Mouse (Mus musculus) megakaryocyte, adult 5-6 weeks (primary cell): ENCODE data around the gene Dnajb6. TPM values are rescaled to one million over a fixed set of nuclear protein-coding genes. Genes with fewer than 3 reads are reported as not detected.
A peak's percentile ranks its signal among the peaks of the same experiment; 100 is the strongest.

Experiments used
- ATAC-seq: 2 replicates; pipeline ENCODE4 v1.8.0; 2016; ENCODE audit warnings: mild to moderate bottlenecking, inconsistent platforms; ENCODE audit not compliant: poor library complexity, severe bottlenecking
- total RNA-seq, 2 experiments: library from RNA; stranded (forward) in 1 of 2; stranded (reverse) in 1 of 2; fragments of 153-499, 151-499 nt in 1 of 2; fragments of 221-1000, 200-1000 nt in 1 of 2; gene quantifications; 2 replicates each; pipeline versions ENCODE4 v1.2.3 to v1.2.4; 2015 to 2017

The Dnajb6 gene
- total RNA-seq, 2 experiments from 2014 or later: 161 to 169 TPM

DNA sequence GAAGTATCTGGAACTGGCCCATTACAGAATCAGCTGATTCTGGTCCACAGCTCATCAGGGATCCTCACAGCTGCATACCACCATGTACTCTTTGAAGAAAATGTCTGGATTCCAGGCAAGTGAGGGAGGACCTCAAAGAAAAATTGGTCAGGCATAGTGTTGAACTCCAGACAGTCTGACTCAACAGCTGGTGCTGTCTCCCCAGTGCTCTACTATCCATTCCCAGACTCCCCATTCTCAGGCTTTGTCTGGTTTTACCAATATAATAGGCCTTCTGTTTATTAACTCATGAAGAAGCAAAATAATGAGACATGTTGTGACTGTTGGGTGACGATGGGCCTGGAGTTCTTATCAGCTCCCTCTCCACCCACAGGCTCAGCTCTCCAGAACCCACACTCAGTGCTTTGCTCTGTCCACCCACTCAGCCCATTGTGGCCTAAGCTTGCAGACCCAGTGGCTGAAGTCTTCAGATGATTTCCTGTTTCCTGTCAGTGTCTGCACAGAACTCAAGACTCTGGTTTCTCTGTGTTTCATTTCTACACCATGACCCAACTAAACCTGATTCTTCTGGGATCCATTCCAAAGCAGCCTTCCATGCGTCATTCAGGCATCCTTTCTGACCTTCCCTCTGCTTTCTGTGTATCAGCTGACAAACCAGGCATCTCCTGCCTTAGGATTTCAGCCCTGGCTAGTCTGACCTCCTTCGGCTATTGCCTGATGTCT is 107.1 kb downstream of the Dnajb6 start:
- no peak for ATAC-seq

DNA sequence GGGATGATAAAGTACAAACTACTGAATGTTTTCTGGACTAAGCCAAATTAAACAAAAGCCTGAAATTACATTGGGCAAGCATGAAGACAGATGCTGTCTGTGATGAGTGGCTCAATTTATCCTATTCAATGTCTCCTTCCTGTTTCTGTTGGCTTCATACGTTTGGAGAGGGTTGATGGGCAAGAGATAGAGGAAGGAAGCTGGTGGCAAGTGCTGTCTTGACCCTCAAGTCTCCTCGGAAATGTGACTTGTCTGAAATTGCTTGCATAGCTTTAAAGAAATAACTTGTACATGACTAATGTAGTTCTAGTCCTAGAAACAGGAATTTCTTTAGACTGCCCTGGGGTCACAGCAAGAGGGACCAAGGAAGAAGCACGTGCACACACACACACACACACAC is 109.5 kb downstream of the Dnajb6 start:
- peak; percentile 94 for ATAC-seq

GRCm38 (mm10) chr5:29847494-29847893 is 112.0 kb downstream of the Dnajb6 start:
- no peak for ATAC-seq

DNA sequence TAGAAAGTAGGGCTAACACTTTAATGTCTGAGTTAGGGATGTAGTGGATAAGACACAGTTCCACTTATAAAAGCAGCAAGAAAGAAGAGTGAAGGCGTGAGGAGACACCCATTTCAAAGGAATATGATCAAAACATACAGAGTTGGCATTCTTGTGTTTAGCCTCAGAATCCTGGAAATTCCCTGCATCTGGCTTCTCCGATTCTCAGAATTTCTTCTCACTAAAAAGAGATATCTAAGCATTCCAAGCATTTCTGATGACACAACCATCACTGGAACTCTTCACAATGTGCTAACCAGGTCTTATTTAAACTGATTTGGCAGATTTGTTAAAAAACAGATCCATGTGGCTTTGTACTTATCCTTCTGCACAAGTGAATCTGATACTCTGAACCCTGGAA is 112.6 kb downstream of the Dnajb6 start:
- ATAC-seq: no peak

GRCm38 (mm10) chr5:29852376-29852775 is 116.9 kb downstream of the Dnajb6 start:
- no peak for ATAC-seq

GRCm38 (mm10) chr5:29853035-29853434 is 117.5 kb downstream of the Dnajb6 start:
- peak; percentile 70 for ATAC-seq

GRCm38 (mm10) chr5:29854376-29854775 is 118.9 kb downstream of the Dnajb6 start:
- ATAC-seq: peak; percentile 88

DNA sequence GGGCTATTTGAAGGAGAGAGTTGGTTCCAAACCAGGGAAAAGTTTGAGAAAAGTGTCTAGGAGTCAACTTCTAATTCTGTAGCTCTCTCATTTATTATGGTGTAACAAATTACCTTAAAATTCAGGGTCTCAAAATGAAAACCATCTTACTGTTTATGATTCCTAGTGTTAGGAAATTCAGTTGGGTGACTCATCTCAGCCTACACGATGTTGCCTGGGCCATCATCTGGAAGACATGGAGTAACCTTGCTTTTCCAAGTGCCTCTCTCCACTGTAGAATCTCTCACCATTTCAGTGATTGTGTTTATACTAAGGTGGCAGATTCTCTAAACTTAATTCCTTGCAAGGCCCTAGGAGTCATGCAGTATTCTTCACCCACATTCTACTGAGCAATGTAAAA is 119.5 kb downstream of the Dnajb6 start:
- ATAC-seq: no peak

DNA sequence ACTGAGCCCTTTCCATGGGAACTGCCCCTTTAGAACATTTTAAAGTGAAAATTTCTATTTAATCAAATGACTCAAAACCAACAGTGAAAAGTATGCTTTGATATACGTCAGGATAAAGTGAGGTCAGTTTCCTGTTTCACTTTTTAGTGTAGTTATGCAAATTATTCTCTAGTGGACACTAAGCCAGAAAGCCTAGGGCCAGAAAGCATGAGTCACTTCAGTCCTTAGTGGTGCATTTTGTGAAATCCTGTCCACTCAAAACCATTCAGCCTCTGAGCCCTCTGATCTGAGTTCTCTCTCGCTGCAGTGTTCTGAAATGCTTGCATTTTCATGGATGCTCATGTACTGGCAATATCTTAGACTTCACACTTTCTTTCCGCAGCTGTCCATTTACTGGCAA is 126.0 kb downstream of the Dnajb6 start:
- ATAC-seq: peak; percentile 30; the same call in 1 of the 2 replicates

DNA sequence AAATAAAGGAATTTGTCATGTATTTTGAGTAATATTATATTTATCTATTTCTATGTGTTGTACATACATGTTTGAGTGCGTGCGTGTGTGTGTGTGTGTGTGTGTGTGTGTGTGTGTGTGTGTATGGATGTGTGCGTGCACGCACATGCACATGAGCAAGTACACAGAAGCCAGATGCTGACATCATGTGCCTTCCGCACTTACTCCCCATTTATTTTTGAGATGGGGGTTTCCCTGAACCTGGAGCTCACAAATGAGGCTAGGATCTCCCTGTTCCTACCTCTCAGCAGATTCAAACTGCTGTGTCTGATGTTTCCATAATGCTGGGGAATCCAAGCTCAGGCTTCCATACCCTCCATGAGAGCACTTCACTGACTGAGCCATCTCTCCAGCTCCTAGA is 126.9 kb downstream of the Dnajb6 start:
- no peak for ATAC-seq

DNA sequence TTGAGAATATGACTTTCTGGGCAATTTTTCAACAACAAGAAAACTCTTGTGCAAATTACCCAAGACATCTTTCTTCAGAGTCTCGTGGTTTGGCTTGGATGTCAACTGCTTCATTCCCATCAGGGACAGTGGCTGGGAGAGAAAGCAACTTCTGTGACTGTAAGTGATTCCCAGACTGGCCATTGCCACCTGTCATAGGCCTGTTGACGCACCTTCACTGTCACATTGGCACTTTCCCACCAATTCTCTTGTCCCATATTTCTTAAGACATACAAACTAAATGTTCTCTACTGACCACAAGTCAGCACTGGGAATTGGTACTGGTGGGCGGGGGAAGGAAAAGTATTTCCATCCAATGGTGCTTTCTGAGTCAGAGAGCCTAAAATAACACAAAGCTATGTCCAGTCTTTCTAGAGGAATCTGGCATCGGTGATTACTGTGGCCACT is 128.8 kb downstream of the Dnajb6 start:
- ATAC-seq: no peak

GRCm38 (mm10) chr5:29864994-29865393 is 129.5 kb downstream of the Dnajb6 start:
- ATAC-seq: no peak

Other genes with a start within 250 kb of the Dnajb6 start
- 21.1 and 27.0 TPM in 2 replicates for gene Ube3c, start 166.4 kb upstream of the Dnajb6 start, total RNA-seq (2015)
- 22.1 and 26.3 TPM in 2 replicates for gene Ube3c, start 166.4 kb upstream of the Dnajb6 start, total RNA-seq (2017)
- gene Gm5129, start 248 bp downstream of the Dnajb6 start, total RNA-seq (2015): 6.0 and 6.2 TPM in 2 replicates
- gene Gm5129, start 248 bp downstream of the Dnajb6 start, total RNA-seq (2017): 4.4 TPM in 1 of 2 replicates, not detected in the other